Mouse (Mus musculus): Measurements from ENCODE around the gene Zbtb4. TPM values are rescaled to one million over a fixed set of nuclear protein-coding genes. Genes with fewer than 3 reads are reported as not detected.

Gene Zbtb4
- polyA plus RNA-seq (2015; fragmentation: Nextera tagmentation; extraction: Ambion mirVana): 3.5 and 4.9 TPM in 2 replicates

- 21% methylated on average over 28 of the region's 55 CpGs for WGBS
- Histone ChIP-seq H3K27ac (ENCODE audit: low read length) (peak within 1 kb of the TSS; percentile 95), H3K4me1 (replicated peaks; ENCODE audit: control insufficient read depth, insufficient read depth, low read length) (peaks cover 14% of the 10 kb centered on the region), H3K4me3 (ENCODE audit: low read length) (peak within 1 kb of the TSS; percentile 95), H3K9me3 (ENCODE audit: control insufficient read depth, low read length) (no peaks in the 10 kb centered on the region), H3K27me3 (ENCODE audit: control insufficient read depth, insufficient read depth, low read depth, low read length) (no peaks in the 10 kb centered on the region), H3K36me3 (ENCODE audit: control insufficient read depth, insufficient read depth, low read length) (no peaks in the 10 kb centered on the region), H3K9ac (ENCODE audit: low read length) (peak within 1 kb of the TSS; percentile 98), H3K4me2 (ENCODE audit: low read depth, low read length) (peak within 1 kb of the TSS; percentile 75)
- ATAC-seq (ENCODE audit: low read depth): peak; percentile 75
These were observed at the start of gene Zbtb4 for GRCm38 (mm10) chr11:69765221-69766125. Gene Zbtb4, plus strand, starts transcription at chr11:69765912.

GRCm38 (mm10) chr11:69715929-69716328, 49.8 kb upstream of the Zbtb4 start:
- ATAC-seq (ENCODE audit: low read depth): 0 out of 2 replicates have a peak, but pooled peaks have one; percentile 20
- Histone ChIP-seq H3K27me3 (ENCODE audit: control insufficient read depth, insufficient read depth, low read depth, low read length) (no peaks in the 10 kb centered on the region), H3K4me2 (ENCODE audit: low read depth, low read length) (no peak overlapping the region), H3K27ac (ENCODE audit: low read length) (no peak overlapping the region; the same call in 1 of the 2 replicates), H3K9me3 (ENCODE audit: control insufficient read depth, low read length) (no peaks in the 10 kb centered on the region), H3K4me3 (ENCODE audit: low read length) (no peak overlapping the region), H3K4me1 (replicated peaks; ENCODE audit: control insufficient read depth, insufficient read depth, low read length) (peaks cover 2% of the 10 kb centered on the region; the same call in 1 of the 2 replicates), H3K36me3 (ENCODE audit: control insufficient read depth, insufficient read depth, low read length) (no peaks in the 10 kb centered on the region), H3K9ac (ENCODE audit: low read length) (no peak overlapping the region)
- 13% methylated on average over 5 of the region's 5 CpGs for WGBS

GRCm38 (mm10) chr11:69716953-69717352, 48.8 kb upstream of the Zbtb4 start:
- Histone ChIP-seq H3K4me2 (ENCODE audit: low read depth, low read length) (no peak overlapping the region), H3K9ac (ENCODE audit: low read length) (no peak overlapping the region), H3K4me3 (ENCODE audit: low read length) (no peak overlapping the region), H3K36me3 (ENCODE audit: control insufficient read depth, insufficient read depth, low read length) (no peaks in the 10 kb centered on the region), H3K9me3 (ENCODE audit: control insufficient read depth, low read length) (no peaks in the 10 kb centered on the region), H3K27me3 (ENCODE audit: control insufficient read depth, insufficient read depth, low read depth, low read length) (no peaks in the 10 kb centered on the region), H3K27ac (ENCODE audit: low read length) (no peak overlapping the region), H3K4me1 (replicated peaks; ENCODE audit: control insufficient read depth, insufficient read depth, low read length) (peaks cover 2% of the 10 kb centered on the region; the same call in 1 of the 2 replicates)
- WGBS: 69% methylated on average over 4 of the region's 4 CpGs
- ATAC-seq (ENCODE audit: low read depth): no peak

GRCm38 (mm10) chr11:69718661-69719060, 47.1 kb upstream of the Zbtb4 start:
- H3K27me3 ChIP-seq (ENCODE audit: control insufficient read depth, insufficient read depth, low read depth, low read length): no peaks in the 10 kb centered on the region
- H3K36me3 ChIP-seq (ENCODE audit: control insufficient read depth, insufficient read depth, low read length): no peaks in the 10 kb centered on the region
- H3K9me3 ChIP-seq (ENCODE audit: control insufficient read depth, low read length): no peaks in the 10 kb centered on the region
- no peak overlapping the region for H3K4me3 ChIP-seq (ENCODE audit: low read length)
- ATAC-seq (ENCODE audit: low read depth): peak; percentile 15; the same call in 1 of the 2 replicates
- no peak overlapping the region for H3K27ac ChIP-seq (ENCODE audit: low read length)
- no peak overlapping the region for H3K4me2 ChIP-seq (ENCODE audit: low read depth, low read length)
- peaks cover 2% of the 10 kb centered on the region; the same call in 1 of the 2 replicates for H3K4me1 ChIP-seq (replicated peaks; ENCODE audit: control insufficient read depth, insufficient read depth, low read length)
- H3K9ac ChIP-seq (ENCODE audit: low read length): no peak overlapping the region
- 29% methylated on average over 15 of the region's 15 CpGs for WGBS

GRCm38 (mm10) chr11:69719423-69719822, 46.3 kb upstream of the Zbtb4 start:
- 65% methylated on average over 6 of the region's 6 CpGs for WGBS
- Histone ChIP-seq H3K9me3 (ENCODE audit: control insufficient read depth, low read length) (no peaks in the 10 kb centered on the region), H3K4me1 (replicated peaks; ENCODE audit: control insufficient read depth, insufficient read depth, low read length) (peaks cover 2% of the 10 kb centered on the region; the same call in 1 of the 2 replicates), H3K9ac (ENCODE audit: low read length) (no peak overlapping the region), H3K27me3 (ENCODE audit: control insufficient read depth, insufficient read depth, low read depth, low read length) (no peaks in the 10 kb centered on the region), H3K4me3 (ENCODE audit: low read length) (no peak overlapping the region), H3K4me2 (ENCODE audit: low read depth, low read length) (no peak overlapping the region), H3K36me3 (ENCODE audit: control insufficient read depth, insufficient read depth, low read length) (no peaks in the 10 kb centered on the region), H3K27ac (ENCODE audit: low read length) (no peak overlapping the region)
- no peak for ATAC-seq (ENCODE audit: low read depth)

- peak overlapping the region; percentile 41; the same call in 1 of the 2 replicates for H3K27ac ChIP-seq (ENCODE audit: low read length)
- H3K9me3 ChIP-seq (ENCODE audit: control insufficient read depth, low read length): no peaks in the 10 kb centered on the region
- peaks cover 2% of the 10 kb centered on the region; the same call in 1 of the 2 replicates for H3K4me1 ChIP-seq (replicated peaks; ENCODE audit: control insufficient read depth, insufficient read depth, low read length)
- no peaks in the 10 kb centered on the region for H3K27me3 ChIP-seq (ENCODE audit: control insufficient read depth, insufficient read depth, low read depth, low read length)
- peak overlapping the region; percentile 1; the same call in 1 of the 2 replicates for H3K9ac ChIP-seq (ENCODE audit: low read length)
- ATAC-seq (ENCODE audit: low read depth): no peak
- no peaks in the 10 kb centered on the region for H3K36me3 ChIP-seq (ENCODE audit: control insufficient read depth, insufficient read depth, low read length)
- no peak overlapping the region for H3K4me2 ChIP-seq (ENCODE audit: low read depth, low read length)
- H3K4me3 ChIP-seq (ENCODE audit: low read length): no peak overlapping the region
- 43% methylated on average over 6 of the region's 6 CpGs for WGBS
These were observed 44.9 kb upstream of the Zbtb4 start for GRCm38 (mm10) chr11:69720852-69721251.

GRCm38 (mm10) chr11:69723074-69723473, 42.6 kb upstream of the Zbtb4 start:
- Histone ChIP-seq H3K27me3 (ENCODE audit: control insufficient read depth, insufficient read depth, low read depth, low read length) (no peaks in the 10 kb centered on the region), H3K4me3 (ENCODE audit: low read length) (no peak overlapping the region), H3K9ac (ENCODE audit: low read length) (no peak overlapping the region), H3K27ac (ENCODE audit: low read length) (no peak overlapping the region), H3K36me3 (ENCODE audit: control insufficient read depth, insufficient read depth, low read length) (no peaks in the 10 kb centered on the region), H3K4me2 (ENCODE audit: low read depth, low read length) (no peak overlapping the region), H3K9me3 (ENCODE audit: control insufficient read depth, low read length) (no peaks in the 10 kb centered on the region), H3K4me1 (replicated peaks; ENCODE audit: control insufficient read depth, insufficient read depth, low read length) (no peaks in the 10 kb centered on the region)
- WGBS: 32% methylated on average over 2 of the region's 2 CpGs
- ATAC-seq (ENCODE audit: low read depth): no peak

GRCm38 (mm10) chr11:69725951-69726350, 39.8 kb upstream of the Zbtb4 start:
- H3K27ac ChIP-seq (ENCODE audit: low read length): no peak overlapping the region
- WGBS: 21% methylated on average over 5 of the region's 5 CpGs
- no peak overlapping the region for H3K9ac ChIP-seq (ENCODE audit: low read length)
- no peak for ATAC-seq (ENCODE audit: low read depth)
- H3K9me3 ChIP-seq (ENCODE audit: control insufficient read depth, low read length): no peaks in the 10 kb centered on the region
- H3K4me3 ChIP-seq (ENCODE audit: low read length): no peak overlapping the region
- H3K4me2 ChIP-seq (ENCODE audit: low read depth, low read length): no peak overlapping the region
- no peaks in the 10 kb centered on the region for H3K36me3 ChIP-seq (ENCODE audit: control insufficient read depth, insufficient read depth, low read length)
- H3K4me1 ChIP-seq (replicated peaks; ENCODE audit: control insufficient read depth, insufficient read depth, low read length): no peaks in the 10 kb centered on the region
- no peaks in the 10 kb centered on the region for H3K27me3 ChIP-seq (ENCODE audit: control insufficient read depth, insufficient read depth, low read depth, low read length)

GRCm38 (mm10) chr11:69729063-69729462, 36.6 kb upstream of the Zbtb4 start:
- Histone ChIP-seq H3K4me3 (ENCODE audit: low read length) (no peak overlapping the region), H3K4me1 (replicated peaks; ENCODE audit: control insufficient read depth, insufficient read depth, low read length) (no peaks in the 10 kb centered on the region), H3K9me3 (ENCODE audit: control insufficient read depth, low read length) (no peaks in the 10 kb centered on the region), H3K4me2 (ENCODE audit: low read depth, low read length) (no peak overlapping the region), H3K9ac (ENCODE audit: low read length) (no peak overlapping the region), H3K27me3 (ENCODE audit: control insufficient read depth, insufficient read depth, low read depth, low read length) (no peaks in the 10 kb centered on the region), H3K27ac (ENCODE audit: low read length) (no peak overlapping the region), H3K36me3 (ENCODE audit: control insufficient read depth, insufficient read depth, low read length) (peaks cover under 1% of the 10 kb centered on the region; the same call in 1 of the 2 replicates)
- no peak for ATAC-seq (ENCODE audit: low read depth)
- 15% methylated on average over 3 of the region's 3 CpGs for WGBS

Measured in lung, embryonic 16.5 days (tissue).